Mouse (Mus musculus): Measurements from ENCODE around the gene Anapc16. TPM values are rescaled to one million over a fixed set of nuclear protein-coding genes. Genes with fewer than 3 reads are reported as not detected.

Anapc16 gene
- total RNA-seq, 1 experiment, result 54.5 TPM

- no peak for DNase-seq (ENCODE audit: low read depth, low spot score)
- no peak overlapping the region for H3K4me3 ChIP-seq (ENCODE audit: insufficient read depth in 1 of 2, low read depth in 1 of 2, low read length in 2 of 2, poor library complexity in 1 of 2, severe bottlenecking in 1 of 2)
- no peaks in the 10 kb centered on the region for H3K4me1 ChIP-seq (ENCODE audit: control insufficient read depth in 2 of 2, insufficient read depth in 2 of 2, low read length in 2 of 2, poor library complexity in 1 of 2)
- in situ Hi-C loops (cut with MboI; ENCODE audit: low sequenced_read_pairs in 2 of 2, unreplicated experiment in 2 of 2), result no loop called here
- TF ChIP-seq CHD2 (IDR thresholded peaks at IDR 0.05; ENCODE audit: low read depth, low read length), result no peak
- no peak for TF ChIP-seq HCFC1 (IDR thresholded peaks at IDR 0.05; ENCODE audit: borderline replicate concordance, insufficient read depth, low read length)
- no peak for TF ChIP-seq MAFK (IDR thresholded peaks at IDR 0.05; ENCODE audit: insufficient read depth, low read depth, low read length)
- no peak for TF ChIP-seq ZC3H11A (IDR thresholded peaks at IDR 0.05; ENCODE audit: borderline replicate concordance, low read depth, low read length)
- TF ChIP-seq ZNF384 (IDR thresholded peaks at IDR 0.05; ENCODE audit: low read depth, low read length), result no peak
- no peaks in the 10 kb centered on the region for H3K9me3 ChIP-seq (ENCODE audit: control insufficient read depth, insufficient read depth, low read depth, low read length)
- no peak overlapping the region for H3K27ac ChIP-seq (ENCODE audit: insufficient read depth, low read depth, low read length, poor library complexity, severe bottlenecking)
- H3K9ac ChIP-seq (ENCODE audit: insufficient read depth, low read depth, low read length, poor library complexity, severe bottlenecking), result no peak overlapping the region
- peaks cover 22% of the 10 kb centered on the region for H3K36me3 ChIP-seq (ENCODE audit: control insufficient read depth, insufficient read depth, low read length, poor library complexity, severe bottlenecking)
Observed at GRCm38 (mm10) chr10:60016223-60016622, 13.3 kb upstream of the Anapc16 start.

- Histone ChIP-seq H3K27ac (ENCODE audit: insufficient read depth, low read depth, low read length, poor library complexity, severe bottlenecking) (no peak overlapping the region), H3K4me1 (ENCODE audit: control insufficient read depth in 2 of 2, insufficient read depth in 2 of 2, low read length in 2 of 2, poor library complexity in 1 of 2) (peaks cover 0 to 2% of the 10 kb centered on the region in 2 experiments; a peak in 1 of 4 replicates), H3K9ac (ENCODE audit: insufficient read depth, low read depth, low read length, poor library complexity, severe bottlenecking) (no peak overlapping the region), H3K9me3 (ENCODE audit: control insufficient read depth, insufficient read depth, low read depth, low read length) (no peaks in the 10 kb centered on the region), H3K4me3 (ENCODE audit: insufficient read depth in 1 of 2, low read depth in 1 of 2, low read length in 2 of 2, poor library complexity in 1 of 2, severe bottlenecking in 1 of 2) (no peak overlapping the region), H3K36me3 (ENCODE audit: control insufficient read depth, insufficient read depth, low read length, poor library complexity, severe bottlenecking) (peaks cover 17% of the 10 kb centered on the region)
- in situ Hi-C loops (cut with MboI; ENCODE audit: low sequenced_read_pairs in 2 of 2, unreplicated experiment in 2 of 2), result no loop called here
- TF ChIP-seq ZNF384 (IDR thresholded peaks at IDR 0.05; ENCODE audit: low read depth, low read length), result no peak
- no peak for TF ChIP-seq HCFC1 (IDR thresholded peaks at IDR 0.05; ENCODE audit: borderline replicate concordance, insufficient read depth, low read length)
- TF ChIP-seq ZC3H11A (IDR thresholded peaks at IDR 0.05; ENCODE audit: borderline replicate concordance, low read depth, low read length), result no peak
- no peak for TF ChIP-seq CHD2 (IDR thresholded peaks at IDR 0.05; ENCODE audit: low read depth, low read length)
- TF ChIP-seq MAFK (IDR thresholded peaks at IDR 0.05; ENCODE audit: insufficient read depth, low read depth, low read length), result no peak
- no peak for DNase-seq (ENCODE audit: low read depth, low spot score)
Observed at GRCm38 (mm10) chr10:60009115-60009514, 6.2 kb upstream of the Anapc16 start.

DNA sequence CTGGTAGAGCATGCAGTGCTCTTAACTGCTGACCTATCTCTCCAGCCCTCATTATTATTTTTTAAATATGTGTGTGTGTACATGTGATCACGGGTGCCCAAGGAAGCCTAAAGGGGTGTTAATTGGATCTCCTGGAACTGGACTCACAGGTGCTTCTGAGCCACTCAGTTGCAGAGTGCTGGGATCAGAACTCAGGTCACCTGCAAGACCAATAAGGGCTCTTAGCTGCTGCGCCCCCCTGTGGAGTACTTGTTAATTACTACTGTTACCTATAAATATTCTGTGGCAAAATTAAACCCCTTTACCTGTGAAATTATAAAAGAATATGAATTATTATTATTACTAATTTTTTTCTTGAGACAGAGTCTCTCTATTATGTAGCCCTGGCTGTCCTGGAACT is 2.3 kb upstream of the Anapc16 start:
- Histone ChIP-seq H3K4me3 (ENCODE audit: insufficient read depth in 1 of 2, low read depth in 1 of 2, low read length in 2 of 2, poor library complexity in 1 of 2, severe bottlenecking in 1 of 2) (no peak overlapping the region), H3K9ac (ENCODE audit: insufficient read depth, low read depth, low read length, poor library complexity, severe bottlenecking) (no peak overlapping the region), H3K9me3 (ENCODE audit: control insufficient read depth, insufficient read depth, low read depth, low read length) (no peaks in the 10 kb centered on the region), H3K36me3 (ENCODE audit: control insufficient read depth, insufficient read depth, low read length, poor library complexity, severe bottlenecking) (peaks cover 11% of the 10 kb centered on the region; the same call in 1 of the 2 replicates), H3K27ac (ENCODE audit: insufficient read depth, low read depth, low read length, poor library complexity, severe bottlenecking) (no peak overlapping the region), H3K4me1 (ENCODE audit: control insufficient read depth in 2 of 2, insufficient read depth in 2 of 2, low read length in 2 of 2, poor library complexity in 1 of 2) (peaks cover 0 to 4% of the 10 kb centered on the region in 2 experiments; a peak in 1 of 4 replicates)
- in situ Hi-C loops (cut with MboI; ENCODE audit: low sequenced_read_pairs in 2 of 2, unreplicated experiment in 2 of 2), result no loop called here
- DNase-seq (ENCODE audit: low read depth, low spot score), result peak; percentile 43
- no peak for TF ChIP-seq ZC3H11A (IDR thresholded peaks at IDR 0.05; ENCODE audit: borderline replicate concordance, low read depth, low read length)
- TF ChIP-seq CHD2 (IDR thresholded peaks at IDR 0.05; ENCODE audit: low read depth, low read length), result no peak
- TF ChIP-seq HCFC1 (IDR thresholded peaks at IDR 0.05; ENCODE audit: borderline replicate concordance, insufficient read depth, low read length), result no peak
- TF ChIP-seq ZNF384 (IDR thresholded peaks at IDR 0.05; ENCODE audit: low read depth, low read length), result no peak
- TF ChIP-seq MAFK (IDR thresholded peaks at IDR 0.05; ENCODE audit: insufficient read depth, low read depth, low read length), result no peak

- Histone ChIP-seq H3K27ac (ENCODE audit: insufficient read depth, low read depth, low read length, poor library complexity, severe bottlenecking) (peak overlapping the region; percentile 81; the same call in 1 of the 2 replicates), H3K9me3 (ENCODE audit: control insufficient read depth, insufficient read depth, low read depth, low read length) (no peaks in the 10 kb centered on the region), H3K36me3 (ENCODE audit: control insufficient read depth, insufficient read depth, low read length, poor library complexity, severe bottlenecking) (peaks cover 7% of the 10 kb centered on the region; the same call in 1 of the 2 replicates), H3K4me3 (ENCODE audit: insufficient read depth in 1 of 2, low read depth in 1 of 2, low read length in 2 of 2, poor library complexity in 1 of 2, severe bottlenecking in 1 of 2) (peak overlapping the region; percentile 73 to 93), H3K4me1 (ENCODE audit: control insufficient read depth in 2 of 2, insufficient read depth in 2 of 2, low read length in 2 of 2, poor library complexity in 1 of 2) (peaks cover 0 to 4% of the 10 kb centered on the region in 2 experiments; a peak in 1 of 4 replicates), H3K9ac (ENCODE audit: insufficient read depth, low read depth, low read length, poor library complexity, severe bottlenecking) (peak overlapping the region; percentile 78; the same call in 1 of the 2 replicates)
- no peak for DNase-seq (ENCODE audit: low read depth, low spot score)
- TF ChIP-seq ZNF384 (IDR thresholded peaks at IDR 0.05; ENCODE audit: low read depth, low read length) (no peak), CHD2 (IDR thresholded peaks at IDR 0.05; ENCODE audit: low read depth, low read length) (no peak), HCFC1 (IDR thresholded peaks at IDR 0.05; ENCODE audit: borderline replicate concordance, insufficient read depth, low read length) (no peak), MAFK (IDR thresholded peaks at IDR 0.05; ENCODE audit: insufficient read depth, low read depth, low read length) (no peak), ZC3H11A (IDR thresholded peaks at IDR 0.05; ENCODE audit: borderline replicate concordance, low read depth, low read length) (no peak)
- in situ Hi-C loops (cut with MboI; ENCODE audit: low sequenced_read_pairs in 2 of 2, unreplicated experiment in 2 of 2), result no loop called here
Observed at GRCm38 (mm10) chr10:60003847-60004246, 912 bp upstream of the Anapc16 start.

Measured in ES-E14 (cell line).